Mouse (Mus musculus) embryonic facial prominence, embryonic 15.5 days (tissue): ENCODE results near the gene Ak6. TPM values are rescaled to one million over a fixed set of nuclear protein-coding genes. Genes with fewer than 3 reads are reported as not detected.
A peak's percentile ranks its signal among the peaks of the same experiment; 100 is the strongest.

Source experiments
- ATAC-seq: fragments of 200-750 bp; cut with Nextera tagmentation; 2 replicates; pipeline ENCODE4 v1.8.0; 2017; ENCODE audit warnings: low read depth, moderate TSS enrichment; ENCODE audit not compliant: insufficient number of reproducible peaks, low FRiP score, low TSS enrichment
- H3K27ac ChIP-seq: fragments of 300-500 bp; sonication (generic); replicated peaks from 2 replicates; pipeline ENCODE4 v1.5.1; 2015; ENCODE audit warnings: mild to moderate bottlenecking, inconsistent platforms
- H3K27me3 ChIP-seq: fragments of 300-500 bp; sonication (generic); 2 replicates; pipeline ENCODE4 v1.6.1; 2015; ENCODE audit warnings: inconsistent platforms
- H3K36me3 ChIP-seq: fragments of 300-500 bp; sonication (generic); 2 replicates; pipeline ENCODE4 v1.6.1; 2015; ENCODE audit warnings: mild to moderate bottlenecking, inconsistent platforms
- H3K4me1 ChIP-seq: fragments of 300-500 bp; sonication (generic); 2 replicates; pipeline ENCODE4 v1.6.1; 2015; ENCODE audit warnings: inconsistent platforms
- H3K4me2 ChIP-seq: fragments of 300-500 bp; sonication (generic); replicated peaks from 2 replicates; pipeline ENCODE4 v1.6.1; 2015; ENCODE audit warnings: mild to moderate bottlenecking, inconsistent platforms
- H3K4me3 ChIP-seq: fragments of 300-500 bp; sonication (generic); replicated peaks from 2 replicates; pipeline ENCODE4 v1.5.1; 2015; ENCODE audit warnings: mild to moderate bottlenecking, inconsistent platforms
- H3K9ac ChIP-seq: fragments of 300-500 bp; sonication (generic); 2 replicates; pipeline ENCODE4 v1.6.1; 2015; ENCODE audit warnings: inconsistent platforms
- H3K9me3 ChIP-seq: fragments of 300-500 bp; sonication (generic); replicated peaks from 2 replicates; pipeline ENCODE4 v1.6.1; 2016; ENCODE audit warnings: inconsistent platforms
- WGBS: fragments of 180-500 bp; shearing (Covaris S2); methylation state at CpG from one replicate; pipeline ENCODE4 v1.1.7; 2015; 5-methylcytosine and 5-hydroxymethylcytosine counted together
- polyA plus RNA-seq: library from polyadenylated mRNA; unstranded; fragments of >200 nt; fragmentation: Nextera tagmentation; extraction: Ambion mirVana; gene quantifications from 2 replicates; pipeline ENCODE4 v1.2.1, GENCODE M21; 2015

Ak6 gene
- polyA plus RNA-seq = 248 and 258 TPM in 2 replicates

GRCm38 (mm10) chr13:100650550-100651438 is at the start of gene Ak6, which contains the start of gene Rad17:
TSS of gene Ak6 (plus strand) at chr13:100650979.
TSS of gene Rad17 (minus strand) at chr13:100651051.
- Histone ChIP-seq H3K9ac (peak within 1 kb of the TSS; percentile 97), H3K36me3 (peaks cover 25% of the 10 kb centered on the region; the same call in 1 of the 2 replicates), H3K4me1 (peaks cover 8% of the 10 kb centered on the region), H3K4me2 (peak within 1 kb of the TSS; percentile 79), H3K9me3 (no peaks in the 10 kb centered on the region), H3K27ac (peak within 1 kb of the TSS; percentile 96), H3K27me3 (no peaks in the 10 kb centered on the region), H3K4me3 (peak within 1 kb of the TSS; percentile 95)
- WGBS = under 1% methylated on average over 72 of the region's 73 CpGs
- peak; percentile 97 for ATAC-seq

- no peak for ATAC-seq
- no peak overlapping the region for H3K4me2 ChIP-seq
- H3K27me3 ChIP-seq = no peaks in the 10 kb centered on the region
- no peak overlapping the region for H3K27ac ChIP-seq
- H3K4me3 ChIP-seq = no peak overlapping the region
- H3K36me3 ChIP-seq = no peaks in the 10 kb centered on the region
- 57% methylated on average over 8 of the region's 8 CpGs for WGBS
- no peak overlapping the region for H3K9ac ChIP-seq
- no peaks in the 10 kb centered on the region for H3K9me3 ChIP-seq
- no peaks in the 10 kb centered on the region for H3K4me1 ChIP-seq
Observed at GRCm38 (mm10) chr13:100601034-100601433, 49.7 kb upstream of the Ak6 start.

GRCm38 (mm10) chr13:100602239-100602902 is 48.4 kb upstream of the Ak6 start:
- no peak overlapping the region for H3K9ac ChIP-seq
- H3K4me2 ChIP-seq = no peak overlapping the region
- H3K4me1 ChIP-seq = no peaks in the 10 kb centered on the region
- H3K27me3 ChIP-seq = no peaks in the 10 kb centered on the region
- no peaks in the 10 kb centered on the region for H3K9me3 ChIP-seq
- no peak overlapping the region for H3K27ac ChIP-seq
- H3K4me3 ChIP-seq = no peak overlapping the region
- no peaks in the 10 kb centered on the region for H3K36me3 ChIP-seq
- WGBS = 66% methylated on average over 5 of the region's 5 CpGs
- ATAC-seq = no peak

GRCm38 (mm10) chr13:100603031-100603737 is 47.6 kb upstream of the Ak6 start:
- H3K4me3 ChIP-seq = no peak overlapping the region
- no peaks in the 10 kb centered on the region for H3K4me1 ChIP-seq
- H3K4me2 ChIP-seq = no peak overlapping the region
- no peaks in the 10 kb centered on the region for H3K36me3 ChIP-seq
- ATAC-seq = no peak
- 86% methylated on average over 10 of the region's 10 CpGs for WGBS
- no peaks in the 10 kb centered on the region for H3K27me3 ChIP-seq
- H3K9me3 ChIP-seq = no peaks in the 10 kb centered on the region
- H3K27ac ChIP-seq = no peak overlapping the region
- no peak overlapping the region for H3K9ac ChIP-seq

GRCm38 (mm10) chr13:100603738-100604095 is 47.1 kb upstream of the Ak6 start:
- Histone ChIP-seq H3K9ac (no peak overlapping the region), H3K4me3 (no peak overlapping the region), H3K4me2 (no peak overlapping the region), H3K27ac (no peak overlapping the region), H3K9me3 (no peaks in the 10 kb centered on the region), H3K4me1 (no peaks in the 10 kb centered on the region), H3K36me3 (no peaks in the 10 kb centered on the region), H3K27me3 (no peaks in the 10 kb centered on the region)
- WGBS = 88% methylated on average over 11 of the region's 11 CpGs
- ATAC-seq = no peak

- Histone ChIP-seq H3K9me3 (no peaks in the 10 kb centered on the region), H3K4me3 (no peak overlapping the region), H3K9ac (no peak overlapping the region), H3K4me2 (no peak overlapping the region), H3K27me3 (no peaks in the 10 kb centered on the region), H3K27ac (no peak overlapping the region), H3K4me1 (no peaks in the 10 kb centered on the region), H3K36me3 (no peaks in the 10 kb centered on the region)
- 66% methylated on average over 1 of the region's 1 CpGs for WGBS
- no peak for ATAC-seq
Observed at GRCm38 (mm10) chr13:100605845-100606244, 44.9 kb upstream of the Ak6 start.

GRCm38 (mm10) chr13:100607756-100608155 is 43.0 kb upstream of the Ak6 start:
- Histone ChIP-seq H3K36me3 (0 out of 2 replicates have a peak, but pooled peaks cover 7% of the 10 kb centered on the region), H3K4me2 (no peak overlapping the region), H3K9me3 (no peaks in the 10 kb centered on the region), H3K4me1 (no peaks in the 10 kb centered on the region), H3K27me3 (no peaks in the 10 kb centered on the region), H3K9ac (no peak overlapping the region), H3K27ac (no peak overlapping the region), H3K4me3 (no peak overlapping the region)
- 88% methylated on average over 8 of the region's 8 CpGs for WGBS
- ATAC-seq = no peak

- no peak overlapping the region for H3K4me2 ChIP-seq
- H3K4me1 ChIP-seq = no peaks in the 10 kb centered on the region
- H3K4me3 ChIP-seq = no peak overlapping the region
- H3K9me3 ChIP-seq = no peaks in the 10 kb centered on the region
- ATAC-seq = no peak
- peaks cover 2% of the 10 kb centered on the region; the same call in 1 of the 2 replicates for H3K27me3 ChIP-seq
- H3K36me3 ChIP-seq = 0 out of 2 replicates have a peak, but pooled peaks cover 7% of the 10 kb centered on the region
- WGBS = 93% methylated on average over 13 of the region's 13 CpGs
- H3K9ac ChIP-seq = no peak overlapping the region
- H3K27ac ChIP-seq = no peak overlapping the region
Observed at GRCm38 (mm10) chr13:100611266-100611665, 39.5 kb upstream of the Ak6 start.

- H3K9me3 ChIP-seq = no peaks in the 10 kb centered on the region
- no peak for ATAC-seq
- H3K36me3 ChIP-seq = 0 out of 2 replicates have a peak, but pooled peaks cover 8% of the 10 kb centered on the region
- no peak overlapping the region for H3K4me2 ChIP-seq
- peaks cover 9% of the 10 kb centered on the region for H3K27me3 ChIP-seq
- 90% methylated on average over 10 of the region's 10 CpGs for WGBS
- 0 out of 2 replicates have a peak, but pooled peaks cover 2% of the 10 kb centered on the region for H3K4me1 ChIP-seq
- no peak overlapping the region for H3K4me3 ChIP-seq
- no peak overlapping the region for H3K9ac ChIP-seq
- no peak overlapping the region for H3K27ac ChIP-seq
Observed at GRCm38 (mm10) chr13:100612251-100612650, 38.5 kb upstream of the Ak6 start.

GRCm38 (mm10) chr13:100612903-100613302 is 37.9 kb upstream of the Ak6 start:
- WGBS = 49% methylated on average over 2 of the region's 2 CpGs
- ATAC-seq = no peak
- Histone ChIP-seq H3K4me1 (0 out of 2 replicates have a peak, but pooled peaks cover 2% of the 10 kb centered on the region), H3K4me2 (no peak overlapping the region), H3K9me3 (no peaks in the 10 kb centered on the region), H3K9ac (no peak overlapping the region), H3K27me3 (peaks cover 15% of the 10 kb centered on the region), H3K4me3 (no peak overlapping the region), H3K36me3 (0 out of 2 replicates have a peak, but pooled peaks cover 10% of the 10 kb centered on the region), H3K27ac (no peak overlapping the region)
